Mouse (Mus musculus) olfactory bulb, adult 2 months (tissue): ENCODE data around the gene Dscam.

ENCODE experiments used
- CTCF ChIP-seq: fragments of 200-500 bp; IDR thresholded peaks from 2 replicates; pipeline ENCODE4 v1.5.1; 2012; ENCODE audit warnings: low read depth, mild to moderate bottlenecking, low read length, moderate library complexity; ENCODE audit not compliant: insufficient read depth
- POLR2A ChIP-seq: fragments of 200-500 bp; IDR thresholded peaks from 2 replicates; pipeline ENCODE4 v1.6.1; 2012; ENCODE audit warnings: mild to moderate bottlenecking, low read depth, low read length, moderate library complexity; ENCODE audit not compliant: insufficient read depth

DNA sequence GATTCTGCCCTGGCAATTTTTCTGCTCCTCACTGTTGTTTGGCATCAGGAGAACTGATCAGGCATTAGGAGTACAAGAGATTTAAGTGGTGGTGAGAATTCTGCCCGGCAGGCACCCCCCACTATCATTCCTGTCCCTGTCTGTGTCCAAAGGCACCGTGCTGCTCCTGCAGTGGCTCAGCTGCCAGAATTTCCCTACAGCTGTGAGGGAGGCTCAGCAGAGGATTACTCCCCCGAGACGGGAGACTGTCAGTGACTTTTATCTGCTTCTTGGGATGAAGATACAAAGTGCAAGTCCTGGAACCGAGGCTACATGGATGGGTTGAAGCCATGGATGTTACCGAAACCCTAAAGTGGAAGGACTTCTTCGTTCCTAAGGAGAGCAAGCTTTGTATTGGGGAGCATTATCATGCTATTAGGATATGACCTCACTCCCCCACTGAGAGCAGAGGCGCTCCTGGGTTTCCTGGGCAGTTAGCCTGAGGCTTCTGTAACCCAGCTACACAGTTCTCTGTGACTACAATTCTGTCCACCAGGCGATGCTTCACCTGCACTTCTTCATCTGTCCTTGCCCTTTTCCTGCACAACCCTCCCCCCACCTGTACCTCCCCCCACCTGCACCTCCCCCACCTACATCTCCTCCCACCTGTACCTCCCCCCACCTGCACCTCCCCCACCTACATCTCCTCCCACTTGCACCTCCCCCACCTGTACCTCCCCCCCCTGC lies 412.8 kb downstream of the Dscam start:
- no peak for TF ChIP-seq CTCF
- no peak for TF ChIP-seq POLR2A
